Mouse (Mus musculus) regulatory T cell (primary cell): Measurements from ENCODE around the gene Ebf4.

Experiments
- in situ Hi-C: fragments of 300-600 bp; cut with MboI, MseI; formaldehyde crosslinking; loops from one replicate; pipeline ENCODE4 v1.15.1; 2025; ENCODE audit warnings: high pct_unique_total_duplicates

Ebf4 gene

GRCm38 (mm10) chr2:130294936-130295277, at the start of gene Ebf4:
Gene Ebf4, plus strand, starts transcription at chr2:130295169.
- in situ Hi-C loops: loop anchor here (5.0 kb wide), 1 partner anchor 122 kb away; no protein-coding TSS in a partner anchor

- in situ Hi-C loops: loop anchor here (5.0 to 25.0 kb wide), 4 partner anchors 175 to 1415 kb away; no protein-coding TSS in a partner anchor
Observed at GRCm38 (mm10) chr2:130246912-130247311, 48.1 kb upstream of the Ebf4 start.

GRCm38 (mm10) chr2:130248226-130248625, 46.7 kb upstream of the Ebf4 start:
- in situ Hi-C loops: loop anchor here (5.0 to 25.0 kb wide), 4 partner anchors 176 to 1414 kb away; no protein-coding TSS in a partner anchor

GRCm38 (mm10) chr2:130256762-130257161, 38.2 kb upstream of the Ebf4 start:
- in situ Hi-C loops: no loop called here

- in situ Hi-C loops: no loop called here
Observed at GRCm38 (mm10) chr2:130260822-130261221, 34.1 kb upstream of the Ebf4 start.

- in situ Hi-C loops: no loop called here
Observed at GRCm38 (mm10) chr2:130261914-130262313, 33.1 kb upstream of the Ebf4 start.

- in situ Hi-C loops: no loop called here
Observed at GRCm38 (mm10) chr2:130262398-130262797, 32.6 kb upstream of the Ebf4 start.

- in situ Hi-C loops: loop anchor here (5.0 kb wide), 1 partner anchor 73 kb away; no protein-coding TSS in a partner anchor
Observed at GRCm38 (mm10) chr2:130265520-130265919, 29.4 kb upstream of the Ebf4 start.

GRCm38 (mm10) chr2:130268074-130268473, 26.9 kb upstream of the Ebf4 start:
- in situ Hi-C loops: loop anchor here (5.0 kb wide), 1 partner anchor 76 kb away; no protein-coding TSS in a partner anchor

GRCm38 (mm10) chr2:130273732-130274131, 21.2 kb upstream of the Ebf4 start:
- in situ Hi-C loops: no loop called here

GRCm38 (mm10) chr2:130274149-130274861, 20.7 kb upstream of the Ebf4 start, which contains the start of gene Nop56:
Gene Nop56, plus strand, starts transcription at chr2:130274430.
- in situ Hi-C loops: no loop called here

- in situ Hi-C loops: no loop called here
Observed at GRCm38 (mm10) chr2:130274862-130275261, 20.1 kb upstream of the Ebf4 start.

- in situ Hi-C loops: no loop called here
Observed at GRCm38 (mm10) chr2:130275649-130276048, 19.3 kb upstream of the Ebf4 start.

GRCm38 (mm10) chr2:130279600-130280091, 15.3 kb upstream of the Ebf4 start:
- in situ Hi-C loops: loop anchor here (5.0 to 10.0 kb wide), 3 partner anchors 102 to 1315 kb away; partner anchors contain the start of genes Gm10762, Oxt, Snrpb and Zc3h6

GRCm38 (mm10) chr2:130280224-130280623, 14.7 kb upstream of the Ebf4 start:
- in situ Hi-C loops: loop anchor here (5.0 to 10.0 kb wide), 3 partner anchors 103 to 1315 kb away; partner anchors contain the start of genes Gm10762, Oxt, Snrpb and Zc3h6

- in situ Hi-C loops: loop anchor here (5.0 to 10.0 kb wide), 3 partner anchors 104 to 1316 kb away; partner anchors contain the start of genes Gm10762, Oxt, Snrpb and Zc3h6
Observed at GRCm38 (mm10) chr2:130280818-130281217, 14.2 kb upstream of the Ebf4 start.

- in situ Hi-C loops: loop anchor here (5.0 to 10.0 kb wide), 3 partner anchors 107 to 1319 kb away; partner anchors contain the start of genes Gm10762, Oxt, Snrpb and Zc3h6
Observed at GRCm38 (mm10) chr2:130283854-130284654, 10.9 kb upstream of the Ebf4 start, which contains the start of gene Idh3b. Gene Idh3b, minus strand, starts transcription at chr2:130284547.

GRCm38 (mm10) chr2:130289086-130289485, 5.9 kb upstream of the Ebf4 start:
- in situ Hi-C loops: loop anchor here (10.0 kb wide), 2 partner anchors 286 to 1324 kb away; partner anchors contain the start of genes Gm10762, Oxt and Zc3h6

- in situ Hi-C loops: loop anchor here (5.0 kb wide), 1 partner anchor 126 kb away; no protein-coding TSS in a partner anchor
Observed at GRCm38 (mm10) chr2:130291434-130291833, 3.5 kb upstream of the Ebf4 start.

GRCm38 (mm10) chr2:130293009-130293408, 2.0 kb upstream of the Ebf4 start:
- in situ Hi-C loops: loop anchor here (5.0 kb wide), 1 partner anchor 124 kb away; no protein-coding TSS in a partner anchor

- in situ Hi-C loops: loop anchor here (5.0 kb wide), 1 partner anchor 124 kb away; no protein-coding TSS in a partner anchor
Observed at GRCm38 (mm10) chr2:130293486-130293885, 1.5 kb upstream of the Ebf4 start.
